Mouse (Mus musculus): ENCODE data around the gene Dlgap4.

DNA sequence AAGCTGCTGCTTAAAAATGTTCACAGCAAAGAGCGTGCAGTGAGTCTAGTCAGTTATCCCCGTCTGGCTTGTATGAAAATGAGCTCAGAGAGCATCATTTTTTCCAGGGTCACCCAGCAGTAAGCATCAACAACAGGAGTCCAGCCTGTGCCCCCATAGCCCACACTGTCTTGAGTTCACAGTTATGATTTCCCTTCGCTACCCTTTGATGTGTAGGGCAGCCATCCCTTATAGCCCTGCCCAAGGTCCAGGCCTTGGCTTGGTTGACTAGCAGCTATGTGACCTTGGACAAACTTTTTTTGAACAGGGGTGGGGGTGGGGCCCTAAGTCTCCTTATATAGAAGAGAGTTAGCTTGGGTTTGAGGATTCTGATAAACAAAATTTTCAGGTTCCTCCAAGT is 44.2 kb upstream of the Dlgap4 start:
- TF ChIP-seq POLR2A (IDR thresholded peaks at IDR 0.05; ENCODE audit: borderline replicate concordance, extremely low read depth, low read depth, low read length) (no peak), CTCF (IDR thresholded peaks at IDR 0.05; ENCODE audit: insufficient read depth, low read length) (no peak)

Measured in lung, adult 2 months (tissue).